Mouse (Mus musculus): ENCODE data around the gene Acap2. TPM values are rescaled to one million over a fixed set of nuclear protein-coding genes. Genes with fewer than 3 reads are reported as not detected.

The Acap2 gene
- total and polyA plus RNA-seq, 3 experiments, result 31.5 to 47.4 (median 36.9) TPM

- Histone ChIP-seq H3K4me3 (replicated peaks in 1 of 3; ENCODE audit: low read depth in 2 of 3, low read length in 2 of 3, poor library complexity in 1 of 3) (no peak overlapping the region), H3K27me3 (replicated peaks) (no peaks in the 10 kb centered on the region), H3K4me2 (ENCODE audit: insufficient read depth, low read depth, poor library complexity, severe bottlenecking) (peak overlapping the region; percentile 68), H3K27ac (ENCODE audit: insufficient read depth, low read depth) (peak overlapping the region; percentile 68), H3K4me1 (ENCODE audit: control insufficient read depth in 1 of 2, insufficient read depth in 2 of 2) (peaks cover 35 to 68% of the 10 kb centered on the region in 2 experiments), H3K9ac (ENCODE audit: insufficient read depth, low read depth) (peak overlapping the region; percentile 8; the same call in 1 of the 2 replicates), H3K36me3 (replicated peaks in 1 of 2; ENCODE audit: control insufficient read depth in 1 of 2, insufficient read depth in 1 of 2, low read length in 1 of 2) (peaks cover 4 to 51% of the 10 kb centered on the region in 2 experiments), H3K79me2 (replicated peaks; ENCODE audit: control insufficient read depth, extremely low read depth, insufficient read depth, poor library complexity, severe bottlenecking) (0 out of 2 replicates have a peak, but pooled peaks cover 2% of the 10 kb centered on the region), H3K9me3 (replicated peaks; ENCODE audit: low read length) (no peaks in the 10 kb centered on the region)
- dilution Hi-C loops (cut with MboI; ENCODE audit: extremely low pct_ligation_motif_present, extremely low pct_unique_long_range_greater_than_20kb, low sequenced_read_pairs), result no loop called here
- DNase-seq (ENCODE audit: extremely low read depth), result peak; percentile 80
- no peak for TF ChIP-seq CHD2 (IDR thresholded peaks at IDR 0.05; ENCODE audit: low read length)
- TF ChIP-seq HCFC1 (IDR thresholded peaks at IDR 0.05; ENCODE audit: low read depth, low read length), result no peak
- peak; percentile 61 for TF ChIP-seq MEF2A (IDR thresholded peaks at IDR 0.05; ENCODE audit: borderline replicate concordance, low read depth, low read length)
- TF ChIP-seq ETS1 (conservative IDR thresholded peaks at IDR 0.05; ENCODE audit: low read depth, low read length), result peak; percentile 37
- TF ChIP-seq CTCF (conservative IDR thresholded peaks at IDR 0.05 in 1 of 2, IDR thresholded peaks at IDR 0.05 in 1 of 2; ENCODE audit: low read depth in 2 of 2, low read length in 2 of 2), result no peak
- 0 out of 2 replicates have a peak, but pooled peaks have one; percentile 13 for TF ChIP-seq ELF1 (IDR thresholded peaks at IDR 0.05; ENCODE audit: low read depth, low read length)
- TF ChIP-seq ZNF384 (IDR thresholded peaks at IDR 0.05; ENCODE audit: low read depth, low read length), result peak; percentile 84
- 0 out of 2 replicates have a peak, but pooled peaks have one; percentile 37 for TF ChIP-seq KAT2A (IDR thresholded peaks at IDR 0.05; ENCODE audit: insufficient replicate concordance, low read length)
- TF ChIP-seq ZC3H11A (IDR thresholded peaks at IDR 0.05; ENCODE audit: low read depth, low read length), result no peak
- TF ChIP-seq EP300 (IDR thresholded peaks at IDR 0.05; ENCODE audit: low read length), result peak; percentile 86
- no peak for TF ChIP-seq E2F4 (IDR thresholded peaks at IDR 0.05; ENCODE audit: insufficient replicate concordance, low read depth, low read length)
- TF ChIP-seq MXI1 (IDR thresholded peaks at IDR 0.05; ENCODE audit: low read depth, low read length), result no peak
- no peak for TF ChIP-seq MAX (IDR thresholded peaks at IDR 0.05; ENCODE audit: low read length)
- TF ChIP-seq USF1 (IDR thresholded peaks at IDR 0.05; ENCODE audit: low read depth, low read length), result no peak
- TF ChIP-seq IRF4 (IDR thresholded peaks at IDR 0.05; ENCODE audit: low read depth, low read length), result peak; percentile 87
- no peak for TF ChIP-seq ZKSCAN1 (IDR thresholded peaks at IDR 0.05; ENCODE audit: borderline replicate concordance, low read depth, low read length)
- no peak for TF ChIP-seq BHLHE40 (IDR thresholded peaks at IDR 0.05; ENCODE audit: low read depth, low read length)
- TF ChIP-seq TCF12 (IDR thresholded peaks at IDR 0.05; ENCODE audit: low read depth, low read length), result peak; percentile 45; the same call in 1 of the 2 replicates
- no peak for TF ChIP-seq GABPA (IDR thresholded peaks at IDR 0.05; ENCODE audit: insufficient replicate concordance, low read depth, low read length)
- TF ChIP-seq MYC (IDR thresholded peaks at IDR 0.05; ENCODE audit: low read depth, low read length), result no peak
- TF ChIP-seq POLR2A (IDR thresholded peaks at IDR 0.05; ENCODE audit: low read depth, low read length), result no peak
- TF ChIP-seq UBTF (IDR thresholded peaks at IDR 0.05; ENCODE audit: low read depth, low read length), result no peak
- 0 out of 2 replicates have a peak, but pooled peaks have one; percentile 22 for TF ChIP-seq TBP (conservative IDR thresholded peaks at IDR 0.05; ENCODE audit: low read depth, low read length)
- in situ Hi-C loops (cut with MboI; ENCODE audit: low pct_ligation_motif_present, low pct_unique_long_range_greater_than_20kb, low sequenced_read_pairs), result loop anchor here (5.0 to 25.0 kb wide), 3 partner anchors 278 to 812 kb away; partner anchors contain the start of gene Cpn2
Measured at GRCm38 (mm10) chr16:31074324-31074908, 126.6 kb downstream of the Acap2 start.

All from CH12.LX (cell line).